Mouse (Mus musculus) spleen, postnatal 14 days (tissue): ENCODE measurements around the gene Dgkh.
A peak's percentile ranks its signal among the peaks of the same experiment; 100 is the strongest.

Source experiments
- DNase-seq, 2 experiments: peaks; one replicate each; pipeline ENCODE4 v3.0.0; 2021 to 2022; ENCODE audit warnings: low spot score in 2 of 2

Dgkh gene

DNA sequence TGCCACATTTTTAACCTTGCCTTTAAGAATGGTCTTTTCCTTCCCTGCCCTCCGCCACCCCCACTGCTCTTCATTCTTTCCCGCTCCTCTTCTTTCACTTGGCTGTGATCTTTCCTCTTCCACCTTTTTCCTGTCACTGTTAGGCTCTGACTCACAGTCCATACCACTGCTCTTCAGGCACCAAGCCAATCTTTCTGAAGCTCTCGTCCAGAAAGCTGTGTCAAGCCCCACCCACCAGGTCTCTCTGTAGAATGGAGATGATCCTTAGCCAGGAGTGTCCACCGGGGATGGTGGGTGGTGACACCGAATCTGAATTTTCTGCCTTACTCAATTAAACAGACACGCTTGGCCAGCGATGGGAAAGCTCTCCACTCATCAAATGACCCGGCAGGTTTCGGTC is 58.0 kb downstream of the Dgkh start:
- DNase-seq, result no peak

DNA sequence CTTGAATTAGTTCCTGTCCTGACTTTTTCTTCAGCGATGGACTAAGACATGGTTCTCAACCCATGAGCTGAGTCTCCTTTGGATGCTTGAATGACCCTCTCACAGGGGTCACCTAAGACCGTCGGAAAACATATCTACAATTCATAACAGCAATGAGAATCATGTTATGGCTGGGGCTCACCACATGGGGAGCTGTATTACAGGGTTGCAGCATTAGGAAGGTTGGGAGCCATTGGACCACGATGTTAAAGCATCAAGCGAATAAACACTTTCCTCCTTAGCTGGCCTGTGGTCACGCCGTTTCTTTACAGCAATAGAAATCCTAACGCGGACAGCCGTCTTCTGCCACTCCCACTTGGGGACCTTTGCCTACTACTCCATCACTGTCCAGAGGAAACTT is 62.6 kb downstream of the Dgkh start:
- DNase-seq, result no peak

DNA sequence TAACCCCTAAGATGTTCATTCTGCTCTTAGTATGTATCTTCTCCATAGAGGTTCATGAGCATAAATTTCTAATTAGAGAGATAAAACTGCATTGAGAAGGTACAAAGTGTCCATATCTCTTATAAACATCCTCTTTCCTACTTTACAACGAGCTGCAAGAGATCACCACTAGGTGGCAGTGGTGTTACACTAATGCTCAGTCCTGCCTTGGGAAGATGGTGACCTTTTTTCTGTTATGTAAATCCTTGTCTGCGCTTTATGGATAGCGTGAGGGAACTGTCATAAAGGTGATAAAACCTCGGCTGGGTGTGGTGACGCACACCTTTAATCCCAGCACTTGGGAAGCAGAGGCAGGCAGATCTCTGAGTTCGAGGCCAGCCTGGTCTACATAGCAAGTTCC is 64.3 kb downstream of the Dgkh start:
- peak; percentile 19 to 58 for DNase-seq

DNA sequence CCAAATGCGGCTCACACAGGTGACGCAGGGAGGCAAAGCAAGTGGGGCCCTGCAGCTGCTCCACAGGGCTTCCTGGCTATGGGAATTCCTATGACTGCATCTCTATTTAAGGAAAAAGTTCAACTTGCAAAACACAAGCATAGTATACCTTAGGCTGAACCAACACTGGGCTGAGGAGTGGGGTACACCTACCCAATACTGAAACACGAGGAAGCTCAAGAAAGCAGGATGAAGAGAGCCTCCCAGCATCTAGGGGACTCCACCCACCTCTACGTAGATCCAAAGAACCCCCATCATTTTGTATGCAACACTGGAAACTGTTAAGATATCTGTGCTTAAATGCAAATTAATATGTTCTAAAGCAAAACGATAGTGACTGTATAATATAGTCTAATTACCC is 64.8 kb downstream of the Dgkh start:
- no peak for DNase-seq

DNA sequence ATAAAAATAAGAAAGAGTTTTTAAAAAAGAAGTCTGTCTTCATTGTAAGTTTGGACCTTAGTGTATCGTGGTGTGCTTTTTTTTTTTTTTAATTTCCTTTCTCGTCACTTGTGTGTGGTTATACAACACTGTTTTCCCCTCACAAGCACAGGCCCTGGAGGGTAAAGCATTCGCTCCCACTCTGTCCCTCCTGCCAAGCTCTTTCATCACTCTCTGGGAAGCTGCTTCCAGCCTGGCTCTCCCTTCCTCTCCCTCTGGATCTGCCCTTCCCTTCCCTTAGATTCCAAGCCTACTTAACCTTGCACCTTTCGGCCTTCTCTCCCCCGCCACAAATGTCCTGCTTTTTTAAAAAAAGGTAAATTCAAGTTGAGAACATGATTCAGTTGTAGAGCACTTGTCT is 69.9 kb downstream of the Dgkh start:
- DNase-seq, result no peak

DNA sequence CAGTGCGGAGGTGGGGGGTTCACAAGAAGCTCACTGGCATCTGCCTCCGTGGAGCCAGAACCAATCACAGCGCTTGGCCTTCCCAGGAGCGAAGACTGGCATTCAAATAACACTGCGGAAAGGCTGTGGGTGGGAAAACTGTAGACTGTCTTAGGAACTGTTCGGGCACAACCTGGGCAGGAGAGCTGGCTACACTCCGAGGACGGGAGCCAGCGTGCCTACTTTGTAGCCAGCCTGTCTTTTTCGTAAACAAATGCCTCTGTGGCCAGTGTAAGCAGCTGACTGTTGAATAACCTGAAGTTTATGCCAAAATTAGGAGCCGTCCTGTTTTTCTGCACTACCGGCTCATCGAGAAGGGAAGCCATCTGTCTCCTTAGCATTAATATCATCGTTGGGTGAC is 71.1 kb downstream of the Dgkh start:
- no peak for DNase-seq

DNA sequence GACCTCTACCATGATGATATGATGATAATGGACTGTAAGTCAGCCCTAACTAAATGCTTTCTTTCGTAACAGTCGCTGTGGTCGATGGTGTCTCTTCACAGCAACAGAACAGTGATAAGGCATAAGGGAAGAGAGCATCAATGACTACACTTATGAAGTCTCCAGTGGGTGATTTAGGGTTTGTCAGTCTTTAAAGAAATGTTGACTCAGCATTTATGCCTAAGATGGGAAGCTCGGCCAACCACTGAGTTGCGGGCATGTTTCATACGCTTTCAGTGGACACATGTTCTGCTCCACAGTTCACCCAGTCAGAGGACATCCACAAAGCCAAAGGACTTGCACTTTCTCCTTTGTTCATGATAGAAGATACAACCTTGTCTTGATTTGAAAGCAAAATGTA is 73.9 kb downstream of the Dgkh start:
- DNase-seq, result no peak

DNA sequence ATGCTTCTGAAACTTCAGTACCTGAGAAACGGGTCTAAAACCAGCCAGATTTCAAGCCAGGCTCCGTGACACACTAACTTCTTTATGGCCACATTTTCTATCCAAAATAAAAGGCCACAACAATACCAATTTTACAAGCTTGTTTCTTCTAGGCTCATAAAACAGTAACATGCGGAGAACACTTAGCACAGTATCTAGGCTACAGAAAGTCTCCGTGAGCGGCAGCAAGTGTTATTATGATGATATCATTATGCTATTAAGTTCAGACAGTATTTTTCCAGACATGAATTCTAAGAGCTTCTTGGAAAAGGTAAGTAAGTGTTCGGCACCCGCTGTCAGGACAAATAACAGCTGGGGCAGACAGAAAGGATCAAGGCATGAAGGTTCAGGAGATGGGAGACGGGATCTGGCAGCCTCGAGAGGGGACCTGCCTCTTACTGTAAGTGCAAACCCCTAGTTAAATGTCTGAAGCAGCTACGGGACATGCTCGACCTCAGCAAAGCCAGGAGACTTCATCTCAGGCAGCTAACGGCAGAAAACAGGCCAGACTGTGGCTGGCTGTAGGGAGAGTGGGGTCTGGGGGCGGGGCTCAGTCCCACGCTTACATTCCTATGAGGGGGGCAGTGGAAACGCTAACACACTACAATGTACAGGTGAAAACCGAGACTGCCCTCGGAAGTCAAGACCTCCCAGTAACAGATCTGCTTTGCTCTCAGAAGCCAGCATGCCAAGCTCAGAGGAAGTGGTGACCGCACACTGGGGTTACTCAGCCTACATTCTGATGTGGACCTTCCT is 75.5 kb downstream of the Dgkh start:
- no peak for DNase-seq

DNA sequence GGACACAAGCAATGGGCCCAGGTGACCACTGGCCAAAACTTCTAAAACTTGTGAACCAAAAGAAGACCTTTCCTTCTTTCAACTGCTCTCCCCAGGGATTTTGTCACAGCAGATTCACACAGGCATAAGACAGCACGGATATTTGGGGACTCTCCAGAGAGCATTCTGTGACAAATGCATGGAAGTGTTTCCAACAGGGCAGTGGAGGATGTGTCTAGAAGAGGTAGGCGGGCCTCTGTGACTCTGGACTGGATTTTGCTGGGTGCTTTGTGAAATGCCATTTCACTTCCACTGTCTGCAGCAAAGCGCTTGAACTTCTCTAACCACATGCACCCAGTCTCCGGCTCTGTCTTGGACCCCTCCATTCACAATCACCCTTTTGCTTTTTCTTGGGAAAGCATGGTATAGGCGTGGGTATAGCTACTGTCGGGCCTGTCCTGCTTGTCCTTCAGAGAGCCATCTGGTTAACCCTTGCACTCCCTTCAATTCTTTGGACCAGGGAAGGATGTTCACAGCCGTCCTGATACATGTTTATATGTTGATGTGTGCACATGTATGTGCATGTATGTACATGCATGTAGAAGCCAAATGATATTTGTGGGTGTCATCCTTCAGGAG is 77.5 kb downstream of the Dgkh start:
- DNase-seq, result no peak

DNA sequence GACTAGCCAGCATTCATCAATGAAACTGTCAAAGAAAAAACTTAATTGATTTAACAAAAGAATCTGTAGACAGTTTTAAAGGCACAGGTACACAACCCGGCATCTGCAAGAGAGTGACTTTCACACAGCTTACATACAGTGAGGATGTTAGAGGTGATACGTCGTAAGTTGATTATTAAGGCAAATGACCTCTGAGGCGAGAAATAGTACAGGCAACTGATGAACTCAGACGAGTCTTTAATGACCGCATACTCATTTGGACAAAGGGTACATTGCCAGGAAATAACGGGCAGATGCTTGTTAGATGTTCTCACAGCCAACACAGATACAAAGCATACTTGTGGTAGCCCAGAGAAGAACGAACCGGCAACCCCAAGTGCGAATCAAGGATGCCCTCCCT is 78.4 kb downstream of the Dgkh start:
- no peak for DNase-seq

DNA sequence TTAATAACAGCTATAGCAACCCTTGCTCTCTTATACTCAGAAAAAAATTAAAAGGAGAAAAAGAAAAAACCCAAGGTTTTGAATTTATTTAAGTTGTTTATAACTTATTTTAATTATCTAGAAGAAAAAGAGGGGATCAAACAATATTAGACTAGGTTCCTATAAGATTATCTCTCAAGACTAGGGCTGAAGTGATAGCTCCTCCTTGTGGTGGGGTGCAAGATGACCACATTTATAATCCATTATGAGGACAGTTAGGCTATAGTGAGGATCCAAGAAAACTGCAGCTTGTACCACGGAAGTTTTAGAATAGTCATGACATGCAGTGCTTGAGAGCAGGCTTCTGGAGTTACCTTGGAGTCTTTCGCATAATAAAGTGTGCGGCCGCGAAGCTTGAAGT is 79.2 kb downstream of the Dgkh start:
- DNase-seq, result no peak

DNA sequence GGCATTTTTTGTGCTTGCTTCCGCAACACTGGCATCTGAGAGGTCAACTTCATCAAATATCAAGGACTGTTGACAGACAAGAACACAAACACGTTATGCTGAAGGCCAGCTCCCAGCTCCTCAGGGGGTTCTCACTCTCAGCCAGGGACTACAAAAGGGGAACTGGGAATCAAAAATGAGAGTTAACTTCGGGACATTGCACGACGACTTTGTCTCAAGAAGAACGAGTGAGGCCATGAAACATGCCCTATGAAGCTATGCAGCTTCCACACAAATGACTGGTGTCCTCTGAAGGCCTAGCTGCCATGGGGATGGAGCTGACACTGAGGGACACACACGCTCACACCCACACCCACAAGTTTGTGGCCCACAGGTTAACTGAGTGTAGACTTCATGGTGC is 80.9 kb downstream of the Dgkh start:
- DNase-seq, result no peak

DNA sequence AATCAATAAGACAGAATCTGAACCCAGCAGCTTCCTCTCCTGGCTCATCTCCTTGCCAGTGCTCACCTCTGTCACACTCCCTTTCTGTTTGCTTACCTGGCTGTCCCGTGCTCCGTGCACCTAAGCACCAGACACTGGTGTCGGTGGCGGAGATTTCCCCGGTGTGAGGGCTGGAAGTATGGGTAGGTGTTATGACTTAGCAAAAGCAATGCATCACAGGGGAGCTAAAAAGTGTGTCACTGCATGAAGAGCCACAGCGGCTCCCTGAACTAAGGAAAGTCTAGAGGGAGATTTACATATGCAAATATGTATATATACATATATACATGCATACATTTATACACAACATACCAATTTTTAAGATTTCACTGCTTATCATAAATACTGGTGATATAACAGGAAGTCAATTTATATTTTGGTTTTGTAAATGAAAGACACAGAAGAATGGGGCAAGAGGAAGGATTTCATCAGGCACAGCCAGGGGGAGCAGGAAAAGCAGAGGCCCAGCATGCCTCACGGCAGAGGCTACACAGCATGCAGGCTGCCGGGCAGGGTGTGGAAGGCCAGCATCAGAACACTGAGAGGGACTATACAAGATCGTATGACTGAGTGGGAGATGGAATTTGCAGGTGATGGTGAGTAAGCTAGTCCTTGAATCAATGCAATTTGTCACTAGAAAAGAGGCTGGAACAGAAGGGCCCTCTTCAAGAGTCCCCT is 82.0 kb downstream of the Dgkh start:
- no peak for DNase-seq

DNA sequence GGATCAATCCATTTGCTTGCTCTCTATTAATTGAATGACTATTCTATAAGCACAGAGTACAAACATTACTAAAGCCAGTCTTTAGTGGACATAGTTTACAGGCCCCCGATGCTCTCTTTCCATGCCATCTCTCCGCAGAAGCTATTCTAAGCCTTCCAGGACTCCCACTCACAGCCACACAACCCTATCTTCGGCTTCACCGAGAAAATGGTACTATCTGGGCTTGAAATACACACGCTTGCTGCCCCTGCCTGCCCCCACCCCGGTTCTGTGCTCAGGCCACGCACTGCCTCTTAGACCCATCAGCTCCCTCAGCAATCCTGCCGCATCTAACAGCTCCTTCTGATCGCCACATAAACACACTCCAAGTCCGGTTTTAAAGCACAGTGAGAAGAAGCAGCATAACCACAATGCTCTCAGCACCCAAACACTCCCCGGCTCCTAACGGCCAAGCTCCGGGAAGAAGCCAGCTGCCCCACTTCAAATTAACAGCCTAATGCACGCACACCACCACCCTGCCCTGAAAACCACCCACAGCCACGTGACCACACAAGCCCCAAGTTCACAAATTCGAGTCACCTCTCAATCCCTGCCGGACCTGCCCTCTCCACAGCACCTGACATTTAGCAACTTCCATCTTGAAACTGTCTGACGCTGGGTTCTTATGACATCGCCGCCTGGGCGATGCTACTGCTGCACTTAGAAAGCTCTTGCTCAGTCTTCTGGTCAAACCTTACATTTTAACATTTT is 82.9 kb downstream of the Dgkh start:
- DNase-seq, result no peak

DNA sequence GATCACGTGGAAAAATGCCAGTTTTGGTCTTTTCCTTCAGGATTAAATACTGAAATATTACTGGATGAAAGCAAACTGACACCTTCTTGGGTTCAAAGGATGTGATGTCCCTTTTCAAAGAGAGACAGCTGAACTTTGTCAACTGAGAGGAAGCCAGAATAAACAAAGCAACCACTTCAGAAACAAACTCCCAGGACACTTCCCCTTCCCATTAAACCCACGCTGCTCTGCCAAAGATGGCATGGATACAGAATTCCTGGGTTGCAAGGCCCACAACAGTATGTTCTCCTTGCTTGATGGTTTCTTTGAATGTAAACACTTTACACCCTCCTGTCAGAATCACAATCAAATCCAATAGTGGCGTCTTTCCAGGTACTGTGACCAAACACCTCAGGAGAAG is 87.0 kb downstream of the Dgkh start:
- no peak for DNase-seq

DNA sequence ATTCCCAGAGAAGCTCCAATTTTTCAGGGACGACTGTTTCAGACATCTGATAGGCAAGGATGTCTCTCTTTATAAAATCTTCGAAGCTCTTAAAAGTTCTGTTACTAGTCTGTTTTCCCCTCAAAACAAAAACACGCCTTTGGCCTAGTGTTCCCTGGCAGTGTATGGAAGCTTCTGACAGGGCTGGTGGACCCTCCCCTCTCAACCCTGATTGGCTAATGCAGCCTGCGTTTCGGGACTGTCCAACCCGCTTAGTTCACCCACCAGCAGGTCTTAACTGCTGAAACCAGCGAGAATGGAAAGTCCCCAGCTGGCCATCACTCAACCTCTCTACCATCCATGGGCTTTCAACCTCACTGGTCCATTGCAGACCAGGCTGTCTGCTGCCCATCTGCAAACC is 91.3 kb downstream of the Dgkh start:
- no peak for DNase-seq

DNA sequence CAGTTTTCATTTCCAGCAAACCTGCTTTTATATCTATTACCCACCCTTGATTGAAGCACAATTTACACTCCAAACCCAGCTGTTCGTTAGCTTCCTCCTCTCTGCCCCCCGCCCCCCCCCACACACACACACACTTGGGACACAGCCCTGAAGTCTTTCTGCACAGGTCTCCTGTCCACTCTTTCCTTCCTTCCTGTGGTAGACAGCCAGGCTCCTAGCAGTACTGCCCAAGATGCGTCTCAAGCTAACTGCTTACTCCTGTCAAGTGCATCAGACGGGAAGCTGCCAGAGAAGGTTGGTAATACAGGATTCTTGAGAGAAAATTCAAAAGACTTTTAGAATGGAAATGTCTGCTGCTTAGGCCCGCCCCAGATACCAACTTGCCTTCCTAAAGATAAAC is 92.9 kb downstream of the Dgkh start:
- DNase-seq, result no peak

DNA sequence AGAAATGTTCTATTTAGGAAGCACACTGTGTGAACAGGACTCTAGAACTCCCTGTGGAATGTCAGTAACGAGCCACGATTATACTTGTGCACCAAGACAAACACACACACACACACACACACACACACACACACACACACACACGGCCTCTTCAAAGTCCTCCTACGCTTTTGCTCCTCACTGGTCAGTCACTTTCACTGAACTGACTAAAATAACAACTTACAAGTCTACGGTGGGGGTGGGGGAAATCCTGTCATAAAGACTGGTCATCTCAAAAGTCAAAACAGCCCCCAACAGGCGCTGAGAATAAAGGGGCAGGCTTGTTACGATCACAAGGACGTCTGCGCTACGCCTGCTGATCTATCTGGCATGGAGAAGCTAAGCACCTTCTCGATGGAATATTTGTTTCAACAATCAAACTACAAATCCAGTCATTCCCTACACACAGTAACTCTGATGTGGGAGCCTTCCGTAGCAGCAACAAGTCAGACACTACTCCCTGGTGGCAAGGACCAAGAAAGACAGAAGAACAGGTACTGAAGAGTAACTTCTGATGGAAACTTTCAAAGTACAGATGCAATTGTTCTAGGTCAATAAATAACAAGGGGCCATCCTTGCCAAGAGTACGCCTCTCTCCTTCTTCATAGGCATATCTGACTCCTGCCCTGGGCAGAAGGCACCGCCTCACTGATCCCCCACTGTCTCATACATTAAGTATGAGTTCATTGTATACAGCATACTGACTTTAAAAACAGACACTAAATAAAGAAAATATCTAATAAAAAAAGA is 96.8 kb downstream of the Dgkh start:
- DNase-seq, result no peak

DNA sequence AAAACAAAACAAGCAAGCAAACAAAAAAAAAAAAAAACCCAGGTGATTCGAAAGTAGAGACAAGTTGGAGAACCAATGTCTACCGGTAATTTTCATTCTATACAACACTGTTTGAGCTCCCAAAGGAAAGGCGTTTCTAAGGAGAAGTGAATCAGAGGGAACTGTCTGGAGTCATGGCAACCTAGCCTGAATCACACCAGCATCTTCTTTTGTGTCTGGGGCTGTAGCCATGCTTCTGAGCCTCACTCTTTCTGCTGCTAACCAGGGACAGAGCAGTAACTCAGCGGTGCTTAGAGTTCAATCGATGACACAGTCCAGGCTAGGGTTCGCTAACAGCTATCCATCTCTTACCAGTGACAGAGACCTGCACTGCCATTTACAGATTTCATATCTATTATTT is 99.8 kb downstream of the Dgkh start:
- no peak for DNase-seq

DNA sequence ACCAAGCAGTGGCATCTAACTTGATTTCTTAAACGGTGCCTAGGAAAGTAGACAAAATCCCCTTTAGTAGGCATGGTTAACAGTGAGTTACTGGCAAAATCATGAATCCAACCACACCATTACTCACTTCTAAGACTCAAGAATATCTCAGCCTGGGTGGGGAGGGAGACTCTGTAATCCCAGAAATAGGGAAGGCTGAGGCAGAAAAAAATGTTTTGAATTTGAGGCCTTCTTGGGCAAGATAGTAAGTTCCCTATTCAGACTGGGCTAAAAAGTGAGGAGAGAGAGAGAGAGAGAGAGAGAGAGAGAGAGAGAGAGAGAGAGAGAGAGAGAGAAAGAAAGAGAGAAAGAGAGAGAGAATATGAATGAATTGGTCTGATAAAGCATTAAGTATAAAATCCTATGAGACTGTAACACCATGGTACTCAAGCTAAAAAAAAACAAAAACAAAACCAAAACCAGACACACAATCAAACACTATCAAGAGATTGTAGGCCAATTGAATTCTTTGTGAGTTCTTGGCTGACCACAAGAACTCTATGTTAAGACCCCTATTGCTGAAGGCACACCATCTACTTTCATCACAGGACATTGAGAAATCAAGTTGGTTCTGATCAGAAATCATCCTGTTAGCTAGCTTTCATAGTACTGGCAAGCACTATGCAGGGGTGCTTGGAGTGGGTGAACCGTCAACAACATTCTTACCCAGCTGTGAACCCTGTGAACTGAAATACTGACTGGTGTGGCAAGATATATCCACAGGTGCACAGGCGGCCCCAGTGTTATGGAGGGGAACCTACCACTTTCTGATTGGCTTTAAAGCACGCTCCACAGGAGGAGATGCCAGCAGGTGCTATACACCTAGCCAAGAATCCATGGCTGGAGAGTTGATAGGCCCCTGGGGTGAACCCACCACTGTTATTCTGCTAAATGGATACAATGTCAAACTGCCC is 101.4 kb downstream of the Dgkh start:
- DNase-seq, result no peak
